ENCODE assay signal across 8 mouse cellular contexts in genomic region chr11:84916053-84916702, GRCm38 (mm10). TPM values are rescaled to one million over a fixed set of nuclear protein-coding genes. Genes with fewer than 3 reads are reported as not detected.
A peak's percentile ranks its signal among the peaks of the same experiment; 100 is the strongest.
DNase-seq lines count a peak whose midpoint lies in the region; ATAC-seq and TF ChIP-seq lines count a peak whose summit lies in the region.

Gene Znhit3 (minus strand): TSS chr11:84916366.

- peak within 1 kb of the TSS; percentile 77 for H3K4me3 ChIP-seq in C2C12 (ENCODE audit: insufficient read depth, poor library complexity, severe bottlenecking)
- peak within 1 kb of the TSS; percentile 76 for H3K4me3 ChIP-seq in erythroblast, embryonic 14.5 days (replicated peaks)
- H3K4me3 ChIP-seq in heart, embryonic 12.5 days: peak within 1 kb of the TSS; percentile 87
- H3K4me3 ChIP-seq in kidney, postnatal 0 days (replicated peaks; ENCODE audit: low read depth, low read length): peak within 1 kb of the TSS; percentile 66
- peak within 1 kb of the TSS; percentile 83 for H3K4me3 ChIP-seq in liver, embryonic 11.5 days (ENCODE audit: low read depth, low read length)
- peak within 1 kb of the TSS; percentile 84 for H3K4me3 ChIP-seq in stomach, embryonic 14.5 days (ENCODE audit: low read depth, low read length)

- WGBS in heart, embryonic 12.5 days: 4% methylated on average over 34 of the region's 34 CpGs
- 4% methylated on average over 34 of the region's 34 CpGs for WGBS in kidney, postnatal 0 days
- WGBS in liver, embryonic 11.5 days: 4% methylated on average over 34 of the region's 34 CpGs
- 4% methylated on average over 34 of the region's 34 CpGs for WGBS in stomach, embryonic 14.5 days

- ATAC-seq in heart, embryonic 12.5 days (ENCODE audit: insufficient number of reproducible peaks, low FRiP score): peak; percentile 71
- ATAC-seq in kidney, postnatal 0 days (replicated peaks; ENCODE audit: low FRiP score, low read depth): peak; percentile 80
- ATAC-seq in liver, embryonic 11.5 days (replicated peaks; ENCODE audit: low FRiP score): peak; percentile 82
- peak; percentile 86 for ATAC-seq in stomach, embryonic 14.5 days (ENCODE audit: insufficient number of reproducible peaks, insufficient read depth, low FRiP score, low read depth)

- peaks cover 53% of the 10 kb centered on the region for H3K4me1 ChIP-seq in erythroblast, embryonic 14.5 days (ENCODE audit: control insufficient read depth)
- peaks cover 10% of the 10 kb centered on the region; the same call in 1 of the 2 replicates for H3K4me1 ChIP-seq in heart, embryonic 12.5 days (replicated peaks)
- no peaks in the 10 kb centered on the region for H3K4me1 ChIP-seq in kidney, postnatal 0 days (replicated peaks; ENCODE audit: insufficient read depth, low read length)
- H3K4me1 ChIP-seq in liver, embryonic 11.5 days (replicated peaks; ENCODE audit: control insufficient read depth, insufficient read depth, low read length): peaks cover 5% of the 10 kb centered on the region
- H3K4me1 ChIP-seq in stomach, embryonic 14.5 days (ENCODE audit: control insufficient read depth, insufficient read depth, low read length): no peaks in the 10 kb centered on the region

- no peaks in the 10 kb centered on the region for H3K27me3 ChIP-seq in C2C12 (ENCODE audit: control insufficient read depth, insufficient read depth, insufficient read length)
- no peaks in the 10 kb centered on the region for H3K27me3 ChIP-seq in erythroblast, embryonic 14.5 days (ENCODE audit: control insufficient read depth)
- H3K27me3 ChIP-seq in heart, embryonic 12.5 days (replicated peaks): no peaks in the 10 kb centered on the region
- no peaks in the 10 kb centered on the region for H3K27me3 ChIP-seq in kidney, postnatal 0 days (ENCODE audit: insufficient read depth, low read length)
- no peaks in the 10 kb centered on the region for H3K27me3 ChIP-seq in liver, embryonic 11.5 days (replicated peaks; ENCODE audit: control insufficient read depth, insufficient read depth, low read length)
- no peaks in the 10 kb centered on the region for H3K27me3 ChIP-seq in stomach, embryonic 14.5 days (ENCODE audit: control insufficient read depth, insufficient read depth, low read length)

- H3K79me2 ChIP-seq in C2C12 (ENCODE audit: control insufficient read depth, insufficient read depth): peaks cover 23% of the 10 kb centered on the region

- no peak for TF ChIP-seq CTCF in C2C12 (IDR thresholded peaks at IDR 0.05; ENCODE audit: control insufficient read depth, insufficient read depth, insufficient read length)
- no peak for TF ChIP-seq CTCF in brain, embryonic 14.5 days (IDR thresholded peaks at IDR 0.05; ENCODE audit: borderline replicate concordance, extremely low read depth, insufficient read depth, insufficient read length)
- no peak for TF ChIP-seq CTCF in kidney, postnatal 0 days (IDR thresholded peaks at IDR 0.05; ENCODE audit: low read depth)

- H3K9me3 ChIP-seq in erythroblast, embryonic 14.5 days (ENCODE audit: control insufficient read depth, low read length): no peaks in the 10 kb centered on the region
- no peaks in the 10 kb centered on the region for H3K9me3 ChIP-seq in heart, embryonic 12.5 days (replicated peaks)
- no peaks in the 10 kb centered on the region for H3K9me3 ChIP-seq in kidney, postnatal 0 days (replicated peaks; ENCODE audit: low read length)
- no peaks in the 10 kb centered on the region for H3K9me3 ChIP-seq in liver, embryonic 11.5 days (ENCODE audit: control insufficient read depth, low read length)
- H3K9me3 ChIP-seq in stomach, embryonic 14.5 days (ENCODE audit: control insufficient read depth, low read depth, low read length): no peaks in the 10 kb centered on the region

- H3K9ac ChIP-seq in heart, embryonic 12.5 days: peak within 1 kb of the TSS; percentile 82
- H3K9ac ChIP-seq in kidney, postnatal 0 days (ENCODE audit: low read depth, low read length): peak within 1 kb of the TSS; percentile 62
- peak within 1 kb of the TSS; percentile 83 for H3K9ac ChIP-seq in liver, embryonic 11.5 days (ENCODE audit: low read depth, low read length)
- peak within 1 kb of the TSS; percentile 71 for H3K9ac ChIP-seq in stomach, embryonic 14.5 days (replicated peaks; ENCODE audit: low read depth, low read length)

- H3K4me2 ChIP-seq in heart, embryonic 12.5 days: peak within 1 kb of the TSS; percentile 81
- H3K4me2 ChIP-seq in kidney, postnatal 0 days (ENCODE audit: low read length): peak within 1 kb of the TSS; percentile 86
- H3K4me2 ChIP-seq in liver, embryonic 11.5 days: peak within 1 kb of the TSS; percentile 57
- H3K4me2 ChIP-seq in stomach, embryonic 14.5 days (replicated peaks; ENCODE audit: low read depth, low read length): peak within 1 kb of the TSS; percentile 46

- peaks cover 21% of the 10 kb centered on the region for H3K36me3 ChIP-seq in C2C12 (ENCODE audit: control insufficient read depth, insufficient read depth)
- H3K36me3 ChIP-seq in erythroblast, embryonic 14.5 days (ENCODE audit: control insufficient read depth): peaks cover 35% of the 10 kb centered on the region
- H3K36me3 ChIP-seq in heart, embryonic 12.5 days: peaks cover 29% of the 10 kb centered on the region
- 0 out of 2 replicates have a peak, but pooled peaks cover 6% of the 10 kb centered on the region for H3K36me3 ChIP-seq in kidney, postnatal 0 days (ENCODE audit: insufficient read depth, low read length)
- H3K36me3 ChIP-seq in liver, embryonic 11.5 days (ENCODE audit: control insufficient read depth, insufficient read depth, low read length): peaks cover 8% of the 10 kb centered on the region
- peaks cover 10% of the 10 kb centered on the region for H3K36me3 ChIP-seq in stomach, embryonic 14.5 days (ENCODE audit: control insufficient read depth, insufficient read depth, low read length)

- DNase-seq in brain, embryonic 14.5 days (ENCODE audit: low read depth): peak; percentile 98
- peak; percentile 97 for DNase-seq in kidney, postnatal 0 days (ENCODE audit: low spot score)
- peak; percentile 71 for DNase-seq in liver, embryonic 11.5 days (ENCODE audit: low spot score)
- peak; percentile 91 for DNase-seq in naive thymus-derived CD4-positive, alpha-beta T cell, adult 2 months (ENCODE audit: low read depth)

- H3ac ChIP-seq in C2C12 (ENCODE audit: control insufficient read depth, insufficient read length, low read depth): peak within 1 kb of the TSS; percentile 79

- peak; percentile 31; the same call in 1 of the 2 replicates for TF ChIP-seq POLR2A in brain, embryonic 14.5 days (IDR thresholded peaks at IDR 0.05; ENCODE audit: borderline replicate concordance, extremely low read depth, insufficient read depth, insufficient read length, poor library complexity, severe bottlenecking)

- H3K79me3 ChIP-seq in C2C12 (ENCODE audit: low read depth): peaks cover 12% of the 10 kb centered on the region

- no peak within 1 kb of the TSS for H3K27ac ChIP-seq in heart, embryonic 12.5 days (ENCODE audit: poor library complexity, severe bottlenecking)
- H3K27ac ChIP-seq in kidney, postnatal 0 days: no peak within 1 kb of the TSS
- peak within 1 kb of the TSS; percentile 6; the same call in 1 of the 2 replicates for H3K27ac ChIP-seq in liver, embryonic 11.5 days (ENCODE audit: low read depth, low read length)
- H3K27ac ChIP-seq in stomach, embryonic 14.5 days (ENCODE audit: low read length): no peak within 1 kb of the TSS

TF ChIP-seq in C2C12, 6 proteins besides CTCF, POLR2A, EP300 and RAD21:
- no peak for TF ChIP-seq FOSL1 (IDR thresholded peaks at IDR 0.05; ENCODE audit: insufficient read depth, low read length, poor library complexity, severe bottlenecking)
- no peak for TF ChIP-seq USF1 (IDR thresholded peaks at IDR 0.05; ENCODE audit: low read depth)
- TF ChIP-seq CEBPB (IDR thresholded peaks at IDR 0.05; ENCODE audit: low read depth): no peak
- peak; percentile 81 for TF ChIP-seq MAX (IDR thresholded peaks at IDR 0.05)

RNA-seq across cellular contexts. Expression of gene Znhit3, which starts in this region (rescaled TPM):
- 39.2 TPM for polyA plus RNA-seq in C2C12 (2012; fragmentation: generic; extraction: Trizol)
- polyA plus RNA-seq in brain, embryonic 14.5 days (2012; rRNA removed): 34.9 and 44.9 TPM in 2 replicates
- 0.20 and 0.47 TPM in 2 replicates for polyA plus RNA-seq in erythroblast, embryonic 14.5 days (2012)
- polyA plus RNA-seq in heart, embryonic 12.5 days (2016; fragmentation: Nextera tagmentation; extraction: Ambion mirVana): 33.8 and 37.1 TPM in 2 replicates
- 45.2 and 47.5 TPM in 2 replicates for polyA plus RNA-seq in kidney, postnatal 0 days (2015; fragmentation: Nextera tagmentation; extraction: Ambion mirVana)
- 85.8 and 91.9 TPM in 2 replicates for polyA plus RNA-seq in liver, embryonic 11.5 days (2014; fragmentation: Nextera tagmentation; extraction: Ambion mirVana)
- polyA plus RNA-seq in stomach, embryonic 14.5 days (2014; fragmentation: Nextera tagmentation; extraction: Ambion mirVana): 54.9 and 64.3 TPM in 2 replicates

Comparison
In these comparisons a context has a peak if more than half of its experiments do, and no peak if none do; other contexts are left out.
1. RNA of gene Znhit3 (polyA plus RNA-seq): 85.8 to 91.9 TPM in liver, embryonic 11.5 days, 54.9 to 64.3 TPM in stomach, embryonic 14.5 days, 45.2 to 47.5 TPM in kidney, postnatal 0 days, 39.2 TPM in C2C12 (single experiment), 33.8 to 37.1 TPM in heart, embryonic 12.5 days and 34.9 to 44.9 TPM in brain, embryonic 14.5 days; 0.20 to 0.47 TPM in erythroblast, embryonic 14.5 days; every median in the first group is over 10 times any median in the second.
2. Peak in every context shown above with its lines, with median percentiles within 50 percentile points of each other: H3K4me3 ChIP-seq, DNase-seq, ATAC-seq, H3K4me2 ChIP-seq and H3K9ac ChIP-seq.